Mouse (Mus musculus) midbrain, postnatal 0 days (tissue): Measurements from ENCODE around the gene Lmo3. TPM values are rescaled to one million over a fixed set of nuclear protein-coding genes. Genes with fewer than 3 reads are reported as not detected.

Experiments
- ATAC-seq: fragments of 200-750 bp; cut with Nextera tagmentation; 2 replicates; pipeline ENCODE4 v1.8.0; 2017; ENCODE audit warnings: moderate number of reproducible peaks, mild to moderate bottlenecking, moderate TSS enrichment, moderate library complexity; ENCODE audit not compliant: low FRiP score
- DNase-seq: peaks from one replicate; pipeline ENCODE4 v3.0.0-alpha.2; 2015; ENCODE audit warnings: low spot score
- H3K27ac ChIP-seq: fragments of 300-500 bp; sonication (generic); 2 replicates; pipeline ENCODE4 v1.5.1; 2014; ENCODE audit warnings: low read depth, mild to moderate bottlenecking, low read length, mixed read lengths
- H3K27me3 ChIP-seq: fragments of 300-500 bp; sonication (generic); 2 replicates; pipeline ENCODE4 v1.6.1; 2014; ENCODE audit warnings: low read length, control low read depth, mixed read lengths; ENCODE audit not compliant: insufficient read depth
- H3K36me3 ChIP-seq: fragments of 300-500 bp; sonication (generic); 2 replicates; pipeline ENCODE4 v1.6.1; 2014; ENCODE audit warnings: low read length, control low read depth, mixed read lengths; ENCODE audit not compliant: insufficient read depth
- H3K4me1 ChIP-seq: fragments of 300-500 bp; sonication (generic); 2 replicates; pipeline ENCODE4 v1.6.1; 2014; ENCODE audit warnings: mild to moderate bottlenecking, control low read depth, antibody characterized with exemption, low read length, mixed read lengths; ENCODE audit not compliant: insufficient read depth
- H3K4me2 ChIP-seq: fragments of 300-500 bp; sonication (generic); 2 replicates; pipeline ENCODE4 v1.6.1; 2014; ENCODE audit warnings: low read depth, mild to moderate bottlenecking, low read length, mixed read lengths; ENCODE audit not compliant: poor library complexity, severe bottlenecking
- H3K4me3 ChIP-seq: fragments of 300-500 bp; sonication (generic); 2 replicates; pipeline ENCODE4 v1.5.1; 2014; ENCODE audit warnings: low read depth, mild to moderate bottlenecking, low read length, moderate library complexity
- H3K9ac ChIP-seq: fragments of 300-500 bp; sonication (generic); replicated peaks from 2 replicates; pipeline ENCODE4 v1.6.1; 2014; ENCODE audit warnings: mild to moderate bottlenecking, low read length, moderate library complexity, mixed read lengths; ENCODE audit not compliant: poor library complexity, severe bottlenecking
- H3K9me3 ChIP-seq: fragments of 300-500 bp; sonication (generic); 2 replicates; pipeline ENCODE4 v1.6.1; 2016; ENCODE audit warnings: low read length, control low read depth
- CTCF ChIP-seq: IDR thresholded peaks from 2 replicates; pipeline ENCODE4 v1.5.1; 2016; ENCODE audit warnings: antibody characterized with exemption, mild to moderate bottlenecking
- WGBS: fragments of 180-500 bp; shearing (Covaris S2); extraction: QIAGEN DNeasy Blood & Tissue Kit; methylation state at CpG from one replicate; pipeline ENCODE4 v1.1.7; 2014; 5-methylcytosine and 5-hydroxymethylcytosine counted together
- polyA plus RNA-seq: library from polyadenylated mRNA; unstranded; fragments of >200 nt; fragmentation: Nextera tagmentation; extraction: Ambion mirVana; gene quantifications from 2 replicates; pipeline ENCODE4 v1.2.1, GENCODE M21; 2015
- total RNA-seq: library from RNA; depleted of rRNA; stranded (reverse); fragments of >200 nt; gene quantifications from 2 replicates; pipeline ENCODE4 v1.2.3, GENCODE M21; 2014

Gene Lmo3
- total and polyA plus RNA-seq, 2 experiments from 2014 or later: 145 to 148 TPM

DNA sequence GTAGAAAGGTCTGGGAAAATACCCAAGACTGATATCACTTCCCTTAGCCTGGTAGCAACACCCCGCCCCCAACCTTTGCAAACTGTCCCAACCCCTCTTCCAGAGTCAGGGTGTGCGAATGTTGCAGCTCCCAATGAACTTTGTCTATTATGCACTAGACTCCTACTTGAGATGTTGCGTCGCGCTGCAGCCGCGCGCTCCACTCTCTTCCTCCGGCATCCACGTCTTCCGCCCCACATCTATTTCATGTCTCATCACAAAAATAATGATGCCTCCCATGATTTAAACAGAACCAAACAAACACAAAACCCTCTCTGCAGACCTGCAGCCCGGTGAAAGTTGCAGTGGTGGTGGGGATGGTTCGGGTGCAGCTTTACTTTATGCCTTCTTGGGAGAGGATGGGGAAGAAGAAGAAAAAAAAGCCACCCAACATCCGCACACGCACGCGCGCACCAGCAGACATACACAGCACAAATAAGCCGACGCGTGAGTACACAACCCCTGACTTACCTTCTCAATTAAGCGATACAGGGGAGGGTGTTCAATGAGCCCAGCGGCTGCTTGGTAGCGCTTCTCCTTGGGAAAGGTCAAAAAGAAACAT lies 159.7 kb downstream of the Lmo3 start:
- WGBS: 0% methylated on average over 24 of the region's 24 CpGs
- ATAC-seq (peak; percentile 31; the same call in 1 of the 2 replicates), DNase-seq (no peak)
- no peak for TF ChIP-seq CTCF
- H3K4me2 ChIP-seq: peak overlapping the region; percentile 71
- H3K36me3 ChIP-seq: no peaks in the 10 kb centered on the region
- peak overlapping the region; percentile 74 for H3K27ac ChIP-seq
- no peaks in the 10 kb centered on the region for H3K9me3 ChIP-seq
- no peaks in the 10 kb centered on the region for H3K27me3 ChIP-seq
- H3K4me1 ChIP-seq: no peaks in the 10 kb centered on the region
- peak overlapping the region; percentile 54 for H3K4me3 ChIP-seq
- H3K9ac ChIP-seq: peak overlapping the region; percentile 68

DNA sequence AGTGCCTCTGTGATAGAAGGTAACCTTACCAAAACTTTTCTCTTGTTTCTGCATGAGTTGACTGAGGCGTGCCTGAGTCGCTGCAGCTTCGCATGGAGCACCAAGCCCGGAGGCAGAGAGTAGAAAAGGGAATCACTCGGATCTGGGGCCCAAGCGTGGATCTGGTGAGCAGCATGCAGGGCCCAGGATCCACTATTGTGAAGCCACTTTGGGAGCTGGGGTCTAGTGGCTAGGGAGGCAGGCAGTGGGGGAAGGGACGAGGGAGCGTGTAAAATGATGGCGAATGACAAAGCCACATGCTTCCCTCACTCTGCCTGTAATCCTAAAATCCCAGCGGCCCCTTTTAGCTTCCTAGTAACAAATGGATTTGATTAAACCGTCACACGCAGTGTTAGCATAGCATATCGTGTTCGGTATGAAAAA lies 160.6 kb downstream of the Lmo3 start:
- DNase-seq (peak; percentile 51), ATAC-seq (no peak)
- no peak for TF ChIP-seq CTCF
- WGBS: 1% methylated on average over 14 of the region's 14 CpGs
- Histone ChIP-seq H3K9ac (peak overlapping the region; percentile 68), H3K27ac (peak overlapping the region; percentile 74), H3K9me3 (no peaks in the 10 kb centered on the region), H3K36me3 (no peaks in the 10 kb centered on the region), H3K4me2 (peak overlapping the region; percentile 71), H3K4me1 (no peaks in the 10 kb centered on the region), H3K27me3 (no peaks in the 10 kb centered on the region), H3K4me3 (peak overlapping the region; percentile 54)

- H3K36me3 ChIP-seq: no peaks in the 10 kb centered on the region
- no peak for TF ChIP-seq CTCF
- ATAC-seq (no peak), DNase-seq (peak; percentile 69)
- peak overlapping the region; percentile 54 for H3K4me3 ChIP-seq
- H3K4me1 ChIP-seq: no peaks in the 10 kb centered on the region
- no peaks in the 10 kb centered on the region for H3K27me3 ChIP-seq
- peak overlapping the region; percentile 71 for H3K4me2 ChIP-seq
- 2% methylated on average over 3 of the region's 3 CpGs for WGBS
- peak overlapping the region; percentile 68; the same call in 1 of the 2 replicates for H3K9ac ChIP-seq
- peak overlapping the region; percentile 74 for H3K27ac ChIP-seq
- H3K9me3 ChIP-seq: no peaks in the 10 kb centered on the region
These were observed 161.3 kb downstream of the Lmo3 start for GRCm38 (mm10) chr6:138420536-138420891.

GRCm38 (mm10) chr6:138419871-138420535 lies 161.8 kb downstream of the Lmo3 start:
- no peaks in the 10 kb centered on the region for H3K9me3 ChIP-seq
- no peaks in the 10 kb centered on the region for H3K4me1 ChIP-seq
- H3K36me3 ChIP-seq: no peaks in the 10 kb centered on the region
- H3K27ac ChIP-seq: peak overlapping the region; percentile 74
- peak; percentile 51 for DNase-seq
- no peaks in the 10 kb centered on the region for H3K27me3 ChIP-seq
- peak overlapping the region; percentile 54 for H3K4me3 ChIP-seq
- peak overlapping the region; percentile 68; the same call in 1 of the 2 replicates for H3K9ac ChIP-seq
- no peak for ATAC-seq
- 15% methylated on average over 8 of the region's 8 CpGs for WGBS
- TF ChIP-seq CTCF: no peak
- peak overlapping the region; percentile 71 for H3K4me2 ChIP-seq

- no peak for TF ChIP-seq CTCF
- ATAC-seq: no peak
- H3K9me3 ChIP-seq: no peaks in the 10 kb centered on the region
- WGBS: 74% methylated on average over 3 of the region's 3 CpGs
- H3K4me2 ChIP-seq: 0 out of 2 replicates have a peak overlapping the region, but pooled peaks have one; percentile 6
- no peak overlapping the region for H3K27ac ChIP-seq
- no peak overlapping the region for H3K4me3 ChIP-seq
- H3K27me3 ChIP-seq: no peaks in the 10 kb centered on the region
- H3K4me1 ChIP-seq: no peaks in the 10 kb centered on the region; the same call in 1 of the 2 replicates
- no peak overlapping the region for H3K9ac ChIP-seq
- no peak for DNase-seq
- no peaks in the 10 kb centered on the region for H3K36me3 ChIP-seq
These were observed 169.7 kb downstream of the Lmo3 start for GRCm38 (mm10) chr6:138412075-138412474.

- Histone ChIP-seq H3K4me2 (no peak overlapping the region), H3K9me3 (no peaks in the 10 kb centered on the region), H3K4me1 (no peaks in the 10 kb centered on the region), H3K36me3 (no peaks in the 10 kb centered on the region; the same call in 1 of the 2 replicates), H3K4me3 (no peak overlapping the region), H3K27me3 (no peaks in the 10 kb centered on the region), H3K27ac (no peak overlapping the region), H3K9ac (no peak overlapping the region)
- TF ChIP-seq CTCF: no peak
- DNase-seq (no peak), ATAC-seq (no peak)
- WGBS: 81% methylated on average over 6 of the region's 6 CpGs
These were observed 179.7 kb downstream of the Lmo3 start for GRCm38 (mm10) chr6:138402031-138402430.
